Mouse (Mus musculus) midbrain, postnatal 0 days (tissue): ENCODE measurements at regions not wholly inside any gene's neighbourhood (a gene's known extent, or its start where the extent isn't known, plus 50 kb on each side); places are given as distances from the start of the nearest gene placed in this dataset.

Experiments
- ATAC-seq: fragments of 200-750 bp; cut with Nextera tagmentation; 2 replicates; pipeline ENCODE4 v1.8.0; 2017; ENCODE audit warnings: moderate number of reproducible peaks, mild to moderate bottlenecking, moderate TSS enrichment, moderate library complexity; ENCODE audit not compliant: low FRiP score
- DNase-seq: peaks from one replicate; pipeline ENCODE4 v3.0.0-alpha.2; 2015; ENCODE audit warnings: low spot score
- H3K27ac ChIP-seq: fragments of 300-500 bp; sonication (generic); 2 replicates; pipeline ENCODE4 v1.5.1; 2014; ENCODE audit warnings: low read depth, mild to moderate bottlenecking, low read length, mixed read lengths
- H3K27me3 ChIP-seq: fragments of 300-500 bp; sonication (generic); 2 replicates; pipeline ENCODE4 v1.6.1; 2014; ENCODE audit warnings: low read length, control low read depth, mixed read lengths; ENCODE audit not compliant: insufficient read depth
- H3K36me3 ChIP-seq: fragments of 300-500 bp; sonication (generic); 2 replicates; pipeline ENCODE4 v1.6.1; 2014; ENCODE audit warnings: low read length, control low read depth, mixed read lengths; ENCODE audit not compliant: insufficient read depth
- H3K4me1 ChIP-seq: fragments of 300-500 bp; sonication (generic); 2 replicates; pipeline ENCODE4 v1.6.1; 2014; ENCODE audit warnings: mild to moderate bottlenecking, control low read depth, antibody characterized with exemption, low read length, mixed read lengths; ENCODE audit not compliant: insufficient read depth
- H3K4me2 ChIP-seq: fragments of 300-500 bp; sonication (generic); 2 replicates; pipeline ENCODE4 v1.6.1; 2014; ENCODE audit warnings: low read depth, mild to moderate bottlenecking, low read length, mixed read lengths; ENCODE audit not compliant: poor library complexity, severe bottlenecking
- H3K4me3 ChIP-seq: fragments of 300-500 bp; sonication (generic); 2 replicates; pipeline ENCODE4 v1.5.1; 2014; ENCODE audit warnings: low read depth, mild to moderate bottlenecking, low read length, moderate library complexity
- H3K9ac ChIP-seq: fragments of 300-500 bp; sonication (generic); replicated peaks from 2 replicates; pipeline ENCODE4 v1.6.1; 2014; ENCODE audit warnings: mild to moderate bottlenecking, low read length, moderate library complexity, mixed read lengths; ENCODE audit not compliant: poor library complexity, severe bottlenecking
- H3K9me3 ChIP-seq: fragments of 300-500 bp; sonication (generic); 2 replicates; pipeline ENCODE4 v1.6.1; 2016; ENCODE audit warnings: low read length, control low read depth
- CTCF ChIP-seq: IDR thresholded peaks from 2 replicates; pipeline ENCODE4 v1.5.1; 2016; ENCODE audit warnings: antibody characterized with exemption, mild to moderate bottlenecking
- WGBS: fragments of 180-500 bp; shearing (Covaris S2); extraction: QIAGEN DNeasy Blood & Tissue Kit; methylation state at CpG from one replicate; pipeline ENCODE4 v1.1.7; 2014; 5-methylcytosine and 5-hydroxymethylcytosine counted together

DNA sequence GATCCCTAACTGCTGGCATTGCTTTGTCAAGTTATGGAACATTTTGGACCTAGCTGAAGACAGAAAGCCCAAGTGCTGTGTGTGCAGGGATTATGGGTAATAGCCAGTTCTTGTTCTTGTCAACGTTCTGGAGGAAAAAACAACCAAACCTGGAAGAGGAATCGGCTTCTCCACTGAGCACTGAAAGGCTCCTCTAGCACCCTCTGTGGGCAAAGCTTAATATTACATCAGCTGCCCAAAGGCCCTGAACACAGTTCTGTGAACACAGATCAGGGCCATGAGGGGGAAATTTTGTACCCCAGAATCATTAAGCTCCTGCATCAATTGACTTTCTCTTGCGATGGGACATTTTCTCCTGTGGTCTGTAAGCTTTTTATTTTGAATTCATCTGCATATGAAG is 112.9 kb upstream of the Map3k7 start:
- ATAC-seq (no peak), DNase-seq (no peak)
- Histone ChIP-seq H3K4me3 (no peak overlapping the region), H3K27ac (no peak overlapping the region), H3K4me2 (no peak overlapping the region), H3K36me3 (no peaks in the 10 kb centered on the region), H3K27me3 (no peaks in the 10 kb centered on the region), H3K4me1 (no peaks in the 10 kb centered on the region), H3K9ac (no peak overlapping the region), H3K9me3 (no peaks in the 10 kb centered on the region; the same call in 1 of the 2 replicates)
- peak; percentile 41 for TF ChIP-seq CTCF
- 59% methylated on average over 3 of the region's 3 CpGs for WGBS

DNA sequence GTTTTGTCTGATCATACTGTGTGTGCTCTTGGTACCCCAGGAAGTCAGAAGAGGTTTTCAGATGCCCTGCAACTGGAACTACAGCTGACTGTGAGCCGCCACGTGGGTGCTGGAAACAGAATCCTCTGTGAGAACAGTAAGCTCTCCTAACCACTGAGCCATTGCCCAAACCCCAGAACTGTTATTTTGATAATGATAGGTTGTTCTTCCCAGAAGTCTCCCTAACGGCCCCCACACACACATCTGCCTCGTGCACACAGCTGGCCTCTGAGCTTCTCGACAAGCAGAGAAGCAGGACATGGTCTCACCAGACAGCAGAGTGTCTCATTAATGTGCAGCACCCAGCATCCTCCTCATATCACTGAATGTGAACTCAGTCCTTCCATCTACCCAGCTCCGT is 110.0 kb upstream of the Map3k7 start:
- Histone ChIP-seq H3K4me3 (no peak overlapping the region), H3K27me3 (no peaks in the 10 kb centered on the region), H3K9me3 (no peaks in the 10 kb centered on the region), H3K36me3 (no peaks in the 10 kb centered on the region), H3K9ac (no peak overlapping the region), H3K4me1 (no peaks in the 10 kb centered on the region), H3K4me2 (no peak overlapping the region), H3K27ac (no peak overlapping the region)
- DNase-seq = no peak
- 88% methylated on average over 6 of the region's 6 CpGs for WGBS
- TF ChIP-seq CTCF = no peak
- ATAC-seq = no peak

DNA sequence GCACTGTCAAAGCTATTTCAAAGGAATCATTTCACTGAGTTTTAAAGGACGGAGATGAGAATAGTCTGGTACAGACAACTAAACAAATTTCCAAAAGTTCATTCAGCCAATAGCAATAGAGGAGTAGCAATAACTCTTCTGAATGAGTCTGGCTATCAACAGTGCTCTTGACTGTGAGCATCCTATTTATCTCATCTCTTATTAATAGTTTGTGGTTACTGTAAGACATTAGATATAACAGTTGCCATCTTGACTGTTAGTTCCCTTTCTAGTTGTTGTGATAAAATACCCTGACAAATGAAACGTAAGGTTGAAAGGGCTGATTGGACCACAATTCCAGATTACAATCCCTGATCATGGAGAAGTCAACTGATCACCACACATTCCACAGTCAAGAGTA is 103.5 kb upstream of the Map3k7 start:
- 92% methylated on average over 2 of the region's 2 CpGs for WGBS

DNA sequence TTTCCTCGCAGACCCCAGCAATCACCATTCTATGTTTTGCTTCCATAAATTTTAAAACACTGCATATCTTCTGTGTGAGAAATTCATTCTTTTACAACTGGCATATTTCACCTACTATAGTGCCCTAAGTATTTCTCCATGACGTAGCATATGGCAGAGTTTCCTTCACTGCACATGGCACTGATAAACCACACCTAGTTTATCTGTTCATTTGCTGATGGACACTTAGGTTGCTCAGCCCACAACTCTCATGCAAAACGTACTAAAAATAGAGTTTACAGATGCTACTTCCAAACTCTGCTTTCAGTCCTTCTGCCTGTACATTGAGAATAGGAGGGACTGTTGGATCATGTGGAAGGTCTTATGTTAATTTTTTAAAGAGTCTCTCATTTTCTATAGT is 102.7 kb upstream of the Map3k7 start:
- no peak for TF ChIP-seq CTCF
- Histone ChIP-seq H3K9me3 (no peaks in the 10 kb centered on the region), H3K4me1 (no peaks in the 10 kb centered on the region), H3K27ac (no peak overlapping the region), H3K4me2 (no peak overlapping the region), H3K4me3 (no peak overlapping the region), H3K27me3 (no peaks in the 10 kb centered on the region), H3K36me3 (no peaks in the 10 kb centered on the region), H3K9ac (no peak overlapping the region)
- WGBS = 86% methylated on average over 3 of the region's 3 CpGs
- ATAC-seq = no peak
- DNase-seq = no peak

More for the DNA sequence above, 103.5 kb upstream of the Map3k7 start:
- ATAC-seq (no peak), DNase-seq (no peak)
- no peak overlapping the region for H3K4me3 ChIP-seq
- no peak for TF ChIP-seq CTCF
- H3K9ac ChIP-seq = no peak overlapping the region
- no peaks in the 10 kb centered on the region for H3K4me1 ChIP-seq
- H3K36me3 ChIP-seq = no peaks in the 10 kb centered on the region
- no peaks in the 10 kb centered on the region for H3K9me3 ChIP-seq
- no peak overlapping the region for H3K4me2 ChIP-seq
- H3K27ac ChIP-seq = no peak overlapping the region
- H3K27me3 ChIP-seq = no peaks in the 10 kb centered on the region

DNA sequence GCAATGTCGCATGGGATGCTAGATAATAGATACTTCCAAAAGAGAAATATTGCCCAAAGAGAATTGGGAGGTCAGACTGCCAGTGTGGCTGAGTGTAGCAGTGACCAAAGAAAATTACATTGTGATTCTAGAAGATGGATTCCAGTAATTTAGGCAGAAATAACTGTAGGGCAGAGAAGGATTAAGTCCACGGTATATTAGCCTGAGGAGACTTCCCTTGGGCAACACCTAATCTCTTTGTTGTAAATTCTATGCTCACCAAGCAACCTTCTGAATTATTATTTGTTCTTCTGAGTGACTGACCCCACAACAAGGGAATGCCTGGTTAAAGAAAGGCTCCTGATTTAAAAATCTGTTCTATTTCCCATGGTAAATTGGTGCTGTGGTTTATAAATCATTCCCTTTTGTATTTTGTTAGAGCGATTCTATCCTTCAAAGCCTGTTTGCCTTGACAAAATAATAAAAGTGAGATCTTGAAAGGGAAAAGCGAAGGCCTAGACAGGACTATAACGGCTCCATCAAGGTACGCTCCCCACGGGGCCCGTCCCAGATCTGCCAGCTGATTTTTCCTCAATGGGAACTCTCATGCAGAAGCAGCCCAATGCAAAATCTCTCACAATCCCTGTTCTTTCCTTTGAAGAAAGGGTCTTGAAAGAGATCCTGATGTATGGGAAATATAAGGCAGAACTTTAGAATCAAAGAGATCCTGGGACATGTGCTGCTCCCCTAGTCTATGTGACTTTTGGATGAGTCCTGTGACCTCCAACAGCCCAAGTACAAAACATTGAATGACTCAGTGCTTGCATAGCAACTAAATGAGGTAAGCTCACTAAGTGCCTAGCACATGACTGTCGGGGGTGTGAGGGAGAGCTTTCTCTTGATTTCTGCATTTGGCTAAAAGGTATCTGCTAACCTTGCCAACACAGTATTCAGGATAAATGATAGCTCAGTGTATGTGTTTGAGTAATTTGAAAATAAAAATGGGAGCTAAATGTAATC is 90.6 kb upstream of the Map3k7 start:
- H3K36me3 ChIP-seq = no peaks in the 10 kb centered on the region
- H3K27ac ChIP-seq = no peak overlapping the region
- H3K27me3 ChIP-seq = no peaks in the 10 kb centered on the region
- ATAC-seq (no peak), DNase-seq (no peak)
- H3K9ac ChIP-seq = no peak overlapping the region
- H3K4me2 ChIP-seq = no peak overlapping the region
- no peak overlapping the region for H3K4me3 ChIP-seq
- 30% methylated on average over 9 of the region's 9 CpGs for WGBS
- no peak for TF ChIP-seq CTCF
- H3K9me3 ChIP-seq = no peaks in the 10 kb centered on the region
- no peaks in the 10 kb centered on the region for H3K4me1 ChIP-seq

DNA sequence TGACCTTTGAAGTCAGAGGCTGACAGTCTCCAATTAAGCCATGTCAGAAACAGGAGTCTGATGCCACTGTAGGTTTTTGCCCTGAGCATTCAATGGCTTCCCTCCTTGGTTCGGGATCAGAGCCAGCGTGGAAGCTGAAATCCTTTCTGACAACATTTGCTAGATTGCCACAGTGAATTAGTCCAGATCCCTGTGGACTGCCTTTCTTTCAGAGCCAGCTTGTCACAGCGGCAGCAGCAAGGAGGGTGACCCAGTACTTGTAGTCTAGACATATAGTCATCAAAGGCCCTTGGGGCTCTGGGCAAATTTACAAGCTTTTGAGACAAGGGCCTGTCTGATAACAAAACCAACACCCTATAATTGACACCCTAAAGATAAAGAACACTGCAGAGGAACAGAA is 86.5 kb upstream of the Map3k7 start:
- H3K36me3 ChIP-seq = no peaks in the 10 kb centered on the region
- H3K9me3 ChIP-seq = no peaks in the 10 kb centered on the region
- H3K9ac ChIP-seq = no peak overlapping the region
- no peak overlapping the region for H3K4me3 ChIP-seq
- no peak overlapping the region for H3K27ac ChIP-seq
- H3K4me1 ChIP-seq = no peaks in the 10 kb centered on the region; the same call in 1 of the 2 replicates
- ATAC-seq (no peak), DNase-seq (peak; percentile 70)
- WGBS = 27% methylated on average over 3 of the region's 3 CpGs
- no peak overlapping the region for H3K4me2 ChIP-seq
- TF ChIP-seq CTCF = no peak
- no peaks in the 10 kb centered on the region for H3K27me3 ChIP-seq
